Mouse (Mus musculus) G1E (cell line): ENCODE data around the gene Fry. TPM values are rescaled to one million over a fixed set of nuclear protein-coding genes. Genes with fewer than 3 reads are reported as not detected.

Source experiments
- ATAC-seq: 2 replicates; pipeline ENCODE4 v1.8.0; 2016; ENCODE audit warnings: mild to moderate bottlenecking; ENCODE audit not compliant: insufficient number of reproducible peaks, poor library complexity, low FRiP score, severe bottlenecking; ENCODE audit errors: extremely low read depth
- DNase-seq: peaks from one replicate; pipeline ENCODE4 v3.0.0; 2012; ENCODE audit warnings: low spot score
- H3K27me3 ChIP-seq: 2 replicates; pipeline ENCODE4 v1.6.1; 2012; ENCODE audit warnings: mild to moderate bottlenecking, low read length, inconsistent platforms; ENCODE audit not compliant: insufficient read depth
- H3K36me3 ChIP-seq: replicated peaks from 2 replicates; pipeline ENCODE3; 2012; ENCODE audit warnings: mild to moderate bottlenecking, inconsistent platforms
- H3K4me1 ChIP-seq: 2 replicates; pipeline ENCODE4 v1.6.1; 2012; ENCODE audit warnings: low read depth, low read length, inconsistent platforms, mixed read lengths; ENCODE audit not compliant: insufficient read depth
- H3K4me3 ChIP-seq: 2 replicates; pipeline ENCODE4 v1.5.1; 2012; ENCODE audit warnings: low read depth, mild to moderate bottlenecking, inconsistent platforms, low read length, moderate library complexity, mixed read lengths
- H3K9me3 ChIP-seq: replicated peaks from 2 replicates; pipeline ENCODE4 v1.6.1; 2012; ENCODE audit warnings: inconsistent platforms
- CTCF ChIP-seq: IDR thresholded peaks from 2 replicates; pipeline ENCODE4 v1.5.1; 2012; ENCODE audit warnings: low read depth, low read length, inconsistent platforms, mixed read lengths
- GATA1 ChIP-seq: IDR thresholded peaks from 2 replicates; pipeline ENCODE4 v1.6.1; 2012; ENCODE audit warnings: borderline replicate concordance, low read length, inconsistent platforms, mixed read lengths
- GATA2 ChIP-seq: IDR thresholded peaks from 2 replicates; pipeline ENCODE4 v1.6.1; 2012; ENCODE audit warnings: low read depth, low read length, inconsistent platforms, borderline replicate concordance
- POLR2AphosphoS5 ChIP-seq: IDR thresholded peaks from 2 replicates; pipeline ENCODE4 v1.6.1; 2012; ENCODE audit warnings: low read depth, low read length, inconsistent platforms; ENCODE audit not compliant: insufficient replicate concordance
- TAL1 ChIP-seq: conservative IDR thresholded peaks from 2 replicates; pipeline ENCODE4 v1.6.1; 2012; ENCODE audit warnings: low read depth, low read length, inconsistent platforms, mixed read lengths
- polyA plus RNA-seq: library from polyadenylated mRNA; stranded (reverse); fragments of >175 nt; gene quantifications from 2 replicates; pipeline ENCODE4 v1.2.3, GENCODE M21; 2012
- total RNA-seq, 2 experiments: library from RNA; stranded (forward) in 1 of 2; stranded (reverse) in 1 of 2; fragments of 200-1000 nt in 1 of 2; fragments of >200 nt in 1 of 2; fragmentation: Nextera tagmentation in 1 of 2; gene quantifications; 2 replicates each; pipeline ENCODE4 v1.2.3; 2014 to 2017

Gene Fry
- 5.5 and 10.9 TPM in 2 replicates for total RNA-seq (2014; fragmentation: Nextera tagmentation)
- total RNA-seq (2017), result 2.7 and 3.2 TPM in 2 replicates
- 1.7 and 2.6 TPM in 2 replicates for polyA plus RNA-seq

GRCm38 (mm10) chr5:150118455-150119241 lies at the start of gene Fry:
Gene Fry, plus strand, starts transcription at chr5:150118645.
- ATAC-seq (no peak), DNase-seq (no peak)
- H3K27me3 ChIP-seq, result no peaks in the 10 kb centered on the region
- H3K9me3 ChIP-seq, result peaks cover 72% of the 10 kb centered on the region
- H3K4me3 ChIP-seq, result no peak within 1 kb of the TSS; the same call in 1 of the 2 replicates
- no peaks in the 10 kb centered on the region for H3K36me3 ChIP-seq
- H3K4me1 ChIP-seq, result no peaks in the 10 kb centered on the region
- TF ChIP-seq GATA1 (no peak), GATA2 (no peak), TAL1 (no peak), CTCF (no peak), POLR2AphosphoS5 (no peak)

- H3K9me3 ChIP-seq, result peaks cover 52% of the 10 kb centered on the region
- TF ChIP-seq GATA2 (no peak), TAL1 (no peak), CTCF (no peak), POLR2AphosphoS5 (no peak), GATA1 (no peak)
- H3K36me3 ChIP-seq, result no peaks in the 10 kb centered on the region
- no peaks in the 10 kb centered on the region for H3K4me1 ChIP-seq
- no peak for DNase-seq
- H3K4me3 ChIP-seq, result no peak overlapping the region
- no peaks in the 10 kb centered on the region for H3K27me3 ChIP-seq
- ATAC-seq, result no peak
These were observed 48.4 kb upstream of the Fry start for GRCm38 (mm10) chr5:150070086-150070485.

DNA sequence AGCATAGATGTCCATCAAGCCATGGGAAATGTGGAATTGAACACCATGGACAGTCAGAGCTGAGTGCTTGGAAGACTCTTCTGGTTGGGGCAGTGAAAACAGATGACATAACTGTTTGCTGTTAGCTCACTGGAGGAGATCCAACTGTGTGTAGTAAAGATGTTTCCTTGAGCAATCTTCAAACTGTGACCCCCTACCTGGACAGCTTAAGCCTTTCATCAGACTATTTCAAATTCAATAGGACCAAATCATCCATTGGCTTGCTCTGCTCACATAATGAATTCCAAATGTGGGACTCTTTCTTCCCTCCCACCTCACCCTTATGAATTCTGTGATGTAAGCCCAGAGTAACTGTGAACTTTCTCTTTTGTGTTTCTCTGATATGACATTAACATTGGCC lies 46.7 kb upstream of the Fry start:
- Histone ChIP-seq H3K36me3 (no peaks in the 10 kb centered on the region), H3K27me3 (no peaks in the 10 kb centered on the region), H3K4me3 (no peak overlapping the region), H3K9me3 (peaks cover 42% of the 10 kb centered on the region), H3K4me1 (no peaks in the 10 kb centered on the region)
- no peak for ATAC-seq
- TF ChIP-seq GATA2, result no peak
- TF ChIP-seq GATA1, result no peak
- TF ChIP-seq POLR2AphosphoS5, result no peak
- no peak for TF ChIP-seq CTCF
- TF ChIP-seq TAL1, result no peak
- no peak for DNase-seq

GRCm38 (mm10) chr5:150079866-150080797 lies 38.3 kb upstream of the Fry start:
- H3K4me1 ChIP-seq, result no peaks in the 10 kb centered on the region
- H3K36me3 ChIP-seq, result no peaks in the 10 kb centered on the region
- no peak overlapping the region for H3K4me3 ChIP-seq
- ATAC-seq (no peak), DNase-seq (no peak)
- peaks cover 35% of the 10 kb centered on the region for H3K9me3 ChIP-seq
- TF ChIP-seq CTCF (no peak), GATA2 (no peak), TAL1 (no peak), POLR2AphosphoS5 (no peak), GATA1 (no peak)
- no peaks in the 10 kb centered on the region for H3K27me3 ChIP-seq

DNA sequence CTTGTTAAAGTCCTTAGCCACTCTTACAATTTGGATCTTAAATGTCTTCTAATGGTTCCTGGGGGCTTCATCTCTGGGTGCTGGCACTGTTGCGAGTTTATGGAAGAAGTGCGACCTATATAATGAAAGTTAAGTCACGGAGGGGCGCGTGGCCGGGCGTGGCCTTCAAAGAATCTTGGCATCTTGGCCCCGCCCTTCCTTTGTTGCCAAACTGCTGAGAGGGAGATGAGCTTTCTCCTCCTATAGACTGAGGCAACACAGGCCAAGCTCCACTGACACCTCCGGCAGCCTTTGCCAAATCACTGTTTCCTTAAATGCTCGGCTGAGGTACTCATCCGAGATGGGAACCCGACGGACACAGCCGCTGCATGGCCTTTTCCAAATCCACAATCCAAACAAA lies 35.7 kb upstream of the Fry start:
- H3K4me3 ChIP-seq, result no peak overlapping the region
- H3K4me1 ChIP-seq, result no peaks in the 10 kb centered on the region
- H3K36me3 ChIP-seq, result no peaks in the 10 kb centered on the region
- TF ChIP-seq CTCF (no peak), GATA2 (no peak), GATA1 (no peak), POLR2AphosphoS5 (no peak), TAL1 (no peak)
- ATAC-seq, result no peak
- no peak for DNase-seq
- no peaks in the 10 kb centered on the region for H3K27me3 ChIP-seq
- H3K9me3 ChIP-seq, result peaks cover 46% of the 10 kb centered on the region

DNA sequence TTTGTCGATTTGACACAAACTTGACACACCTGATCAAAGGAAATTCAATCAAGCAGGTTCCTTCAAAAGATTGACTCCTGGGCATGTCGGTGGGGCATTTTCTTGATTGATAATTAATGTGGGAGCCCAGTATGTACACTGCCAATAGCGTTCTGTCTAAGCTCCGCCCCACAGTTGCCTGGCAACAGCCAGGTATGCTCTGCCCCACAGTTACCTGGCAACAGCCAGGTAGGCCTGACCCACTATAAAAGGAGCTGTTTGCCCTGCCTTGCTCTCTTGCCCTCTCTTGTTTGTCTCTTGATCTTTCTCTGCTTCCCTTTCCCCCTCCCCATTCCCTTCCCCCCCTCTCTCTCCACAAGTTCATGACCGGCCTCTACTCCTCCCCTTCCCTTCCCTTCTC lies 35.3 kb upstream of the Fry start:
- no peak for ATAC-seq
- no peak for TF ChIP-seq TAL1
- TF ChIP-seq CTCF, result no peak
- no peak for TF ChIP-seq GATA2
- TF ChIP-seq GATA1, result no peak
- TF ChIP-seq POLR2AphosphoS5, result no peak
- no peaks in the 10 kb centered on the region for H3K27me3 ChIP-seq
- no peak for DNase-seq
- H3K4me3 ChIP-seq, result no peak overlapping the region
- no peaks in the 10 kb centered on the region for H3K4me1 ChIP-seq
- H3K9me3 ChIP-seq, result peaks cover 46% of the 10 kb centered on the region
- no peaks in the 10 kb centered on the region for H3K36me3 ChIP-seq
